In genomic region chr11:118368330-118368729, GRCm38 (mm10) we compare ENCODE assay signal across 8 mouse cellular contexts. TPM values are rescaled to one million over a fixed set of nuclear protein-coding genes. Genes with fewer than 3 reads are reported as not detected.
DNase-seq lines count a peak whose midpoint lies in the region; ATAC-seq lines count a peak whose summit lies in the region.

No protein-coding gene starts in this region.

- no peak overlapping the region for H3K4me3 ChIP-seq in neural tube, embryonic 15.5 days (replicated peaks)

- 59% methylated on average over 3 of the region's 3 CpGs for WGBS in neural tube, embryonic 15.5 days

- H3K9me3 ChIP-seq in neural tube, embryonic 15.5 days (replicated peaks), result no peaks in the 10 kb centered on the region

- H3K27ac ChIP-seq in neural tube, embryonic 15.5 days (replicated peaks), result no peak overlapping the region

- ATAC-seq in neural tube, embryonic 15.5 days (ENCODE audit: low FRiP score), result no peak
- ATAC-seq in granulocyte monocyte progenitor cell, adult 5-6 weeks (replicated peaks; ENCODE audit: poor library complexity, severe bottlenecking), result peak; percentile 42; the same call in 1 of the 2 replicates

- peaks cover 4% of the 10 kb centered on the region; the same call in 1 of the 2 replicates for H3K4me1 ChIP-seq in neural tube, embryonic 15.5 days

- no peaks in the 10 kb centered on the region for H3K36me3 ChIP-seq in neural tube, embryonic 15.5 days

- DNase-seq in gastrocnemius, postnatal 10 days, result peak; percentile 35
- DNase-seq in gastrocnemius, postnatal 4 days (ENCODE audit: low spot score in 2 of 2), result no peak
- DNase-seq in neural tube, embryonic 10.5 days (ENCODE audit: extremely low spot score, low spot score), result peak; percentile 38
- DNase-seq in thymus, postnatal 25 days, result peak; percentile 56
- no peak for DNase-seq in frontal cortex, postnatal 14 days (ENCODE audit: low spot score in 2 of 2)
- no peak for DNase-seq in spleen, postnatal 14 days (ENCODE audit: low spot score in 2 of 2)

- H3K4me2 ChIP-seq in neural tube, embryonic 15.5 days, result no peak overlapping the region

- H3K27me3 ChIP-seq in neural tube, embryonic 15.5 days (replicated peaks), result no peaks in the 10 kb centered on the region

- H3K9ac ChIP-seq in neural tube, embryonic 15.5 days (replicated peaks), result no peak overlapping the region

RNA-seq across cellular contexts. Expression of gene Timp2, which starts 12.8 kb away (rescaled TPM):
- total RNA-seq in gastrocnemius, postnatal 10 days (2021), result 100 to 1,000 TPM; 151 to 185 TPM
- total RNA-seq in gastrocnemius, postnatal 4 days (2021), result 100 to 1,000 TPM; 211 to 244 TPM
- 84.6 and 86.6 TPM in 2 replicates for polyA plus RNA-seq in neural tube, embryonic 15.5 days (2015; fragmentation: Nextera tagmentation; extraction: Ambion mirVana)
- total RNA-seq in granulocyte monocyte progenitor cell, adult 5-6 weeks (2014; fragmentation: Nextera tagmentation), result 1.8 and 3.5 TPM in 2 replicates
- total RNA-seq in granulocyte monocyte progenitor cell, adult 5-6 weeks (2017), result 2.5 and 12.7 TPM in 2 replicates

RNA-seq across cellular contexts. Expression of gene Cep295nl, which starts 26.0 kb away (rescaled TPM):
- 1 to 10 TPM; 1.2 to 2.7 TPM for total RNA-seq in gastrocnemius, postnatal 10 days (2021)
- total RNA-seq in gastrocnemius, postnatal 4 days (2021), result 1 to 10 TPM; 3.2 to 4.3 TPM
- 0.18 and 0.37 TPM in 2 replicates for polyA plus RNA-seq in neural tube, embryonic 15.5 days (2015; fragmentation: Nextera tagmentation; extraction: Ambion mirVana)
- total RNA-seq in granulocyte monocyte progenitor cell, adult 5-6 weeks (2014; fragmentation: Nextera tagmentation), result not detected in 2 replicates
- not detected in 2 replicates for total RNA-seq in granulocyte monocyte progenitor cell, adult 5-6 weeks (2017)

RNA-seq across cellular contexts. Expression of gene Lgals3bp, which starts 33.6 kb away (rescaled TPM):
- 10 to 100 TPM; 10.7 to 18.2 TPM for total RNA-seq in gastrocnemius, postnatal 10 days (2021)
- total RNA-seq in gastrocnemius, postnatal 4 days (2021), result 10 to 100 TPM; 16.3 to 19.6 TPM
- polyA plus RNA-seq in neural tube, embryonic 15.5 days (2015; fragmentation: Nextera tagmentation; extraction: Ambion mirVana), result 3.6 and 20.7 TPM in 2 replicates
- 85.3 and 107 TPM in 2 replicates for total RNA-seq in granulocyte monocyte progenitor cell, adult 5-6 weeks (2014; fragmentation: Nextera tagmentation)
- total RNA-seq in granulocyte monocyte progenitor cell, adult 5-6 weeks (2017), result 36.0 and 44.8 TPM in 2 replicates

RNA-seq across cellular contexts. Expression of gene Cant1, which starts 50.6 kb away (rescaled TPM):
- 10 to 100 TPM; 13.1 to 14.9 TPM for total RNA-seq in gastrocnemius, postnatal 10 days (2021)
- 10 to 100 TPM; 20.1 to 20.7 TPM for total RNA-seq in gastrocnemius, postnatal 4 days (2021)
- 28.9 and 29.4 TPM in 2 replicates for polyA plus RNA-seq in neural tube, embryonic 15.5 days (2015; fragmentation: Nextera tagmentation; extraction: Ambion mirVana)
- total RNA-seq in granulocyte monocyte progenitor cell, adult 5-6 weeks (2014; fragmentation: Nextera tagmentation), result 29.7 and 34.6 TPM in 2 replicates
- total RNA-seq in granulocyte monocyte progenitor cell, adult 5-6 weeks (2017), result 18.6 and 21.0 TPM in 2 replicates

RNA-seq across cellular contexts. Expression of gene C1qtnf1, which starts 59.7 kb away (rescaled TPM):
- total RNA-seq in gastrocnemius, postnatal 10 days (2021), result 10 to 100 TPM; 31.8 to 37.4 TPM
- 10 to 100 TPM; 33.2 to 37.6 TPM for total RNA-seq in gastrocnemius, postnatal 4 days (2021)
- 4.8 and 6.7 TPM in 2 replicates for polyA plus RNA-seq in neural tube, embryonic 15.5 days (2015; fragmentation: Nextera tagmentation; extraction: Ambion mirVana)
- total RNA-seq in granulocyte monocyte progenitor cell, adult 5-6 weeks (2014; fragmentation: Nextera tagmentation), result not detected in 2 replicates
- not detected in 2 replicates for total RNA-seq in granulocyte monocyte progenitor cell, adult 5-6 weeks (2017)

Comparison
In these comparisons a context has a peak if more than half of its experiments do, and no peak if none do; other contexts are left out.
1. DNase-seq: peak in gastrocnemius, postnatal 10 days (single experiment), neural tube, embryonic 10.5 days (single experiment) and thymus, postnatal 25 days (single experiment); none in gastrocnemius, postnatal 4 days (0 of 2), frontal cortex, postnatal 14 days (0 of 2) and spleen, postnatal 14 days (0 of 2).
2. RNA of gene Timp2, which starts 12.8 kb away (total RNA-seq): 211 to 244 TPM in gastrocnemius, postnatal 4 days and 151 to 185 TPM in gastrocnemius, postnatal 10 days; 1.8 to 12.7 TPM in granulocyte monocyte progenitor cell, adult 5-6 weeks; every median in the first group is over 10 times any median in the second.